Mouse (Mus musculus) C2C12 (cell line): ENCODE data around the gene Thoc7.

Experiments used
- CTCF ChIP-seq: IDR thresholded peaks from one replicate; pipeline ENCODE4 v1.5.1; 2011; ENCODE audit not compliant: control insufficient read depth, insufficient read depth, insufficient read length
- MAX ChIP-seq: IDR thresholded peaks from one replicate; pipeline ENCODE4 v1.6.1; 2011; ENCODE audit warnings: mild to moderate bottlenecking, control low read depth
- MYOD1 ChIP-seq: IDR thresholded peaks from one replicate; pipeline ENCODE4 v1.6.1; 2011; ENCODE audit warnings: low read depth; ENCODE audit not compliant: control insufficient read depth, insufficient read length
- USF1 ChIP-seq: IDR thresholded peaks from one replicate; pipeline ENCODE4 v1.6.1; 2011; ENCODE audit warnings: low read depth, mild to moderate bottlenecking, control low read depth, moderate library complexity

DNA sequence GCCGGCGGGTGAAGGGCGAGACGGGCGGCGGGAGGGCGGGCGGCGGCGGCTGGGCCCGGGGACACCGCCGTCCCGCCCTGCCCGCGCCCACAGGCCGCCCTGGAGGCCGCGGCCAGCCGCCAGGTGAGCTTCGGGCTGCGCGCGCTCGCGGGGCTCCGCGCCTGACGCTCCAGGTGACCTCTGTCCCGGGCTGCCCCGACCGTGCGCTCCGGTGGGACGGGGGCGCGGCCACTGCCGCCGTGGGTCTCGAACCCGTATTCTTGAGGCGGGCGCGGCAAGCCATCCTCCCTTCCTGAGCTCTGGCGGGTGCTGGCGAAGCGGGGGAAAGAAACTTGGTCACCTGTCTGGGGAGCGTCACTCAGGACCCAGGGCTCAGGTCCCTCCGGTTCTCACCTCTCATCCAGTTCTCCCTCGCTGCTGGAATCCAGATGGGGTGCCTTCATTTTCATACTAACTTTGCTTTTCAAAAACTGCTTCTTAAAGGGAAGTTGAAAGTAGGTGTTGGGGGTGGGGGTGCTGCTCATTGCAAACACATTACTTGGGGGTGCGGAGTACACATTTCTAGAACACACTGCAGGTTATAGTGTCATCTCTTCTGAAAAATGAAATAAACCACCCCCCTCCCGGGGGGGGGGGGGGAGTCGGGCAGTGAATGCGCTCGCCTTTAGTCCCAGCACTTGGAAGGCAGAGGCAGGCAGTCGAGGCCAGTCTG lies at the start of gene Thoc7, which contains the start of gene Atxn7:
- TF ChIP-seq USF1, result no peak
- TF ChIP-seq CTCF, result no peak
- no peak for TF ChIP-seq MYOD1
- TF ChIP-seq MAX, result no peak
